Mouse (Mus musculus) heart, embryonic 14.5 days (tissue): ENCODE measurements around the gene Tnfrsf4. TPM values are rescaled to one million over a fixed set of nuclear protein-coding genes. Genes with fewer than 3 reads are reported as not detected.
A peak's percentile ranks its signal among the peaks of the same experiment; 100 is the strongest.

Experiments
- microRNA counts: library from miRNA; unstranded; fragments of <30 nt; microRNA quantifications from one replicate; lab custom pipeline; 2016
- microRNA-seq: library from miRNA; unstranded; fragments of <30 nt; microRNA quantifications from one replicate; pipeline ENCODE4, GENCODE M21; 2016
- polyA plus RNA-seq: library from polyadenylated mRNA; unstranded; fragments of >200 nt; fragmentation: Nextera tagmentation; extraction: Ambion mirVana; gene quantifications from 2 replicates; pipeline ENCODE4 v1.2.1, GENCODE M21; 2014

Gene Tnfrsf4
- polyA plus RNA-seq, 1 experiment from 2014 or later = 0.51 TPM

MicroRNA genes within 50 kb of the gene (microRNA counts, 519-probe panel; counts per million panel counts)
- 322 counts per million, percentile 70 among the panel's probes with 10 or more counts for microRNA mmu-miR-200a (lab: Ali Mortazavi, UCI)
- 322 counts per million, percentile 70 among the panel's probes with 10 or more counts for microRNA mmu-miR-200b (lab: Ali Mortazavi, UCI)
- microRNA mmu-miR-429 (lab: Ali Mortazavi, UCI) = 322 counts per million, percentile 70 among the panel's probes with 10 or more counts

Small RNA genes lying within 50 kb of the gene (microRNA-seq; reads per million reads assigned to microRNA genes)
- gene Mir200a (19.6 reads per million, percentile 30 among the genes with 10 or more reads in this experiment), gene Mir200b (104 reads per million, percentile 52 among the genes with 10 or more reads in this experiment), gene Mir429 (353 reads per million, percentile 68 among the genes with 10 or more reads in this experiment)

Other genes with a start within 250 kb of the Tnfrsf4 start
- 4.5 and 4.9 TPM in 2 replicates for gene Vwa1, start 239.1 kb upstream of the Tnfrsf4 start, polyA plus RNA-seq
- gene Tmem88b, start 228.0 kb upstream of the Tnfrsf4 start, polyA plus RNA-seq = 2.4 and 2.5 TPM in 2 replicates
- gene Ankrd65, start 223.4 kb upstream of the Tnfrsf4 start, polyA plus RNA-seq = not detected in 2 replicates
- gene Mrpl20, start 211.0 kb upstream of the Tnfrsf4 start, polyA plus RNA-seq = 146 and 160 TPM in 2 replicates
- gene Ccnl2, start 201.4 kb upstream of the Tnfrsf4 start, polyA plus RNA-seq = 120 and 126 TPM in 2 replicates
- gene Aurkaip1, start 182.6 kb upstream of the Tnfrsf4 start, polyA plus RNA-seq = 112 and 118 TPM in 2 replicates
- gene Mxra8, start 174.2 kb upstream of the Tnfrsf4 start, polyA plus RNA-seq = 55.5 and 75.6 TPM in 2 replicates
- gene Dvl1, start 166.4 kb upstream of the Tnfrsf4 start, polyA plus RNA-seq = 9.1 and 10.9 TPM in 2 replicates
- 0.09 and 0.12 TPM in 2 replicates for gene Tas1r3, start 150.5 kb upstream of the Tnfrsf4 start, polyA plus RNA-seq
- 10.9 and 11.0 TPM in 2 replicates for gene Cptp, start 144.4 kb upstream of the Tnfrsf4 start, polyA plus RNA-seq
- 36.0 and 38.5 TPM in 2 replicates for gene Ints11, start 144.3 kb upstream of the Tnfrsf4 start, polyA plus RNA-seq
- gene Pusl1, start 122.1 kb upstream of the Tnfrsf4 start, polyA plus RNA-seq = 28.0 and 30.0 TPM in 2 replicates
- gene Acap3, start 122.0 kb upstream of the Tnfrsf4 start, polyA plus RNA-seq = 9.0 and 9.4 TPM in 2 replicates
- 75.5 and 98.6 TPM in 2 replicates for gene Ube2j2, start 70.0 kb upstream of the Tnfrsf4 start, polyA plus RNA-seq
- gene C1qtnf12, start 51.5 kb upstream of the Tnfrsf4 start, polyA plus RNA-seq = 26.8 and 29.2 TPM in 2 replicates
- gene B3galt6, start 21.2 kb upstream of the Tnfrsf4 start, polyA plus RNA-seq = 8.9 and 11.5 TPM in 2 replicates
- gene Sdf4, start 21.0 kb upstream of the Tnfrsf4 start, polyA plus RNA-seq = 133 and 137 TPM in 2 replicates
- 2.2 and 2.3 TPM in 2 replicates for gene Tnfrsf18, start 12.3 kb downstream of the Tnfrsf4 start, polyA plus RNA-seq
- gene Ttll10, start 45.6 kb downstream of the Tnfrsf4 start, polyA plus RNA-seq = 0.11 and 0.26 TPM in 2 replicates
- 12.0 and 14.6 TPM in 2 replicates for gene 9430015G10Rik, start 96.1 kb downstream of the Tnfrsf4 start, polyA plus RNA-seq
- gene Rnf223, start 116.7 kb downstream of the Tnfrsf4 start, polyA plus RNA-seq = 0.07 and 0.22 TPM in 2 replicates
- 44.1 and 47.0 TPM in 2 replicates for gene Agrn, start 183.6 kb downstream of the Tnfrsf4 start, polyA plus RNA-seq
- gene Isg15, start 187.0 kb downstream of the Tnfrsf4 start, polyA plus RNA-seq = 0.84 and 1.4 TPM in 2 replicates
- 0.84 and 1.4 TPM in 2 replicates for gene AW011738, start 189.5 kb downstream of the Tnfrsf4 start, polyA plus RNA-seq
- gene Perm1, start 202.0 kb downstream of the Tnfrsf4 start, polyA plus RNA-seq = 6.1 and 6.5 TPM in 2 replicates
- 13.5 and 15.3 TPM in 2 replicates for gene Plekhn1, start 221.0 kb downstream of the Tnfrsf4 start, polyA plus RNA-seq
- gene Noc2l, start 222.2 kb downstream of the Tnfrsf4 start, polyA plus RNA-seq = 37.0 and 38.2 TPM in 2 replicates
- gene Samd11, start 241.8 kb downstream of the Tnfrsf4 start, polyA plus RNA-seq = 0.40 and 0.41 TPM in 2 replicates